25 mouse cellular contexts compared by ENCODE assay signal in the genomic region with DNA sequence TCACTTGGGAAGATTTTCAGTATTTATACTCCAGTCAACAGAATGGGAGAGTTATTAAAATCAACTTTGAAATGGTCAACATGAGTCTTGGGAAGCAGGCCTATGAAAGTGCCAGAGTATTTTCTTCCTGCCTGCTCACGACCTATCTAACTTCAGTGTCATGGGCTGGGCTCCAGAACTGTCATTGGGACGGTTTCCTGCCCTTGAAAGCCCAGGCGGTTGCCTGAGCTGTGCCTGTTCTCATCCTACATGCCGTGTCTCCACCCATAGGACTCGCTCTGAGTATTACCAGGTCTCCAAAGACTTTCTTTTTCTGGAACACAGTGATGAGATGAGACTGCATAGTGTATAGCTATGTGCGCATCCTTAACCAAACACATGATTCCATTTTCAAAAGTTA. TPM values are rescaled to one million over a fixed set of nuclear protein-coding genes. Genes with fewer than 3 reads are reported as not detected.
A peak's percentile ranks its signal among the peaks of the same experiment; 100 is the strongest.
DNase-seq lines count a peak whose midpoint lies in the region; ATAC-seq and TF ChIP-seq lines count a peak whose summit lies in the region.
"Had no signal": no experiment of that assay in that cellular context is flagged by ENCODE, and none has a peak within 500 bp of the region (broad histone marks: within the 10 kb centered on the region; RNA-seq: fewer than 3 reads in every experiment).

No protein-coding gene starts in this region.

- no peak for TF ChIP-seq CTCF in lung, embryonic 14.5 days (IDR thresholded peaks at IDR 0.05; ENCODE audit: low read depth)

- no peaks in the 10 kb centered on the region for H3K4me1 ChIP-seq in lung, embryonic 14.5 days (ENCODE audit: insufficient read depth)
- H3K4me1 ChIP-seq in hindbrain, embryonic 14.5 days (replicated peaks; ENCODE audit: control insufficient read depth, insufficient read depth, low read length): no peaks in the 10 kb centered on the region
- H3K4me1 ChIP-seq: embryonic facial prominence, embryonic 12.5 days; midbrain, embryonic 15.5 days; stomach, embryonic 15.5 days had no signal

- H3K9me3 ChIP-seq in lung, embryonic 14.5 days (ENCODE audit: low read depth, low read length): no peaks in the 10 kb centered on the region
- H3K9me3 ChIP-seq in hindbrain, embryonic 14.5 days (ENCODE audit: control insufficient read depth, low read length): no peaks in the 10 kb centered on the region
- H3K9me3 ChIP-seq: embryonic facial prominence, embryonic 12.5 days; heart, embryonic 13.5 days; midbrain, embryonic 10.5 days; midbrain, embryonic 15.5 days; stomach, embryonic 15.5 days had no signal

- no peak for ATAC-seq in lung, embryonic 14.5 days (ENCODE audit: insufficient read depth)
- ATAC-seq in hindbrain, embryonic 14.5 days (ENCODE audit: low FRiP score): no peak
- ATAC-seq: forebrain, embryonic 14.5 days; hindbrain, embryonic 16.5 days; midbrain, embryonic 15.5 days had no signal

- H3K27me3 ChIP-seq in lung, embryonic 14.5 days (ENCODE audit: insufficient read depth, low read length): no peaks in the 10 kb centered on the region
- no peaks in the 10 kb centered on the region for H3K27me3 ChIP-seq in hindbrain, embryonic 14.5 days (ENCODE audit: control insufficient read depth, insufficient read depth, low read length)
- H3K27me3 ChIP-seq: embryonic facial prominence, embryonic 12.5 days; heart, embryonic 13.5 days; midbrain, embryonic 15.5 days; stomach, embryonic 15.5 days had no signal

- no peak overlapping the region for H3K4me2 ChIP-seq in lung, embryonic 14.5 days
- H3K4me2 ChIP-seq in hindbrain, embryonic 14.5 days (replicated peaks): no peak overlapping the region
- H3K4me2 ChIP-seq: embryonic facial prominence, embryonic 12.5 days; heart, embryonic 13.5 days; midbrain, embryonic 15.5 days; stomach, embryonic 15.5 days had no signal

- no peak overlapping the region for H3K4me3 ChIP-seq in lung, embryonic 14.5 days (ENCODE audit: low read depth, low read length)
- no peak overlapping the region for H3K4me3 ChIP-seq in hindbrain, embryonic 14.5 days (replicated peaks; ENCODE audit: low read length)
- H3K4me3 ChIP-seq: embryonic facial prominence, embryonic 12.5 days; heart, embryonic 13.5 days; midbrain, embryonic 10.5 days; midbrain, embryonic 15.5 days; stomach, embryonic 15.5 days had no signal

- WGBS in lung, embryonic 14.5 days: 60% methylated on average over 6 of the region's 6 CpGs
- WGBS in hindbrain, embryonic 14.5 days: 86% methylated on average over 6 of the region's 6 CpGs

- no peaks in the 10 kb centered on the region for H3K36me3 ChIP-seq in lung, embryonic 14.5 days (ENCODE audit: insufficient read depth)
- no peaks in the 10 kb centered on the region for H3K36me3 ChIP-seq in hindbrain, embryonic 14.5 days (replicated peaks; ENCODE audit: control insufficient read depth, insufficient read depth)
- H3K36me3 ChIP-seq: embryonic facial prominence, embryonic 12.5 days; heart, embryonic 13.5 days; midbrain, embryonic 10.5 days; midbrain, embryonic 15.5 days; stomach, embryonic 15.5 days had no signal

- H3K9ac ChIP-seq in lung, embryonic 14.5 days: no peak overlapping the region
- H3K9ac ChIP-seq in hindbrain, embryonic 14.5 days: no peak overlapping the region
- H3K9ac ChIP-seq: embryonic facial prominence, embryonic 12.5 days; heart, embryonic 13.5 days; liver, embryonic 14.5 days; midbrain, embryonic 15.5 days; stomach, embryonic 15.5 days had no signal

- no peak overlapping the region for H3K27ac ChIP-seq in lung, embryonic 14.5 days (ENCODE audit: low read depth)
- H3K27ac ChIP-seq in hindbrain, embryonic 14.5 days: no peak overlapping the region
- H3K27ac ChIP-seq: embryonic facial prominence, embryonic 12.5 days; heart, embryonic 13.5 days; liver, embryonic 14.5 days; midbrain, embryonic 10.5 days; midbrain, embryonic 15.5 days; stomach, embryonic 15.5 days had no signal

- DNase-seq in kidney, adult 18-20 months: peak; percentile 18
- DNase-seq in kidney, adult 11 months: no peak
- DNase-seq in lung, embryonic 14.5 days: peak; percentile 15
- DNase-seq in lung, postnatal 4 days: no peak
- peak; percentile 55 to 63 for DNase-seq in kidney, postnatal 25 days
- no peak for DNase-seq in hindbrain, embryonic 14.5 days (ENCODE audit: low spot score)
- DNase-seq: B cell, adult 2 months; cerebellum, adult 8-10 months; cerebellum, postnatal 36 days; embryo, embryonic 11 days; gastrocnemius, postnatal 14 days; heart, postnatal 10 days; layer of hippocampus, postnatal 36 days; liver; lung, adult 2 months; lung, postnatal 14 days; right cerebral cortex, postnatal 25 days had no signal

RNA-seq across cellular contexts. Expression of a gene that starts 30.5 kb away (rescaled TPM):
- 61.5 and 66.6 TPM in 2 replicates for polyA plus RNA-seq in lung, embryonic 14.5 days (2014; fragmentation: Nextera tagmentation; extraction: Ambion mirVana)
- 57.6 and 60.7 TPM in 2 replicates for polyA plus RNA-seq in hindbrain, embryonic 14.5 days (2014; fragmentation: Nextera tagmentation; extraction: Ambion mirVana)

RNA-seq across cellular contexts. Expression of a gene that starts 44.8 kb away (rescaled TPM):
- 586 and 604 TPM in 2 replicates for polyA plus RNA-seq in lung, embryonic 14.5 days (2014; fragmentation: Nextera tagmentation; extraction: Ambion mirVana)
- polyA plus RNA-seq in hindbrain, embryonic 14.5 days (2014; fragmentation: Nextera tagmentation; extraction: Ambion mirVana): 403 and 439 TPM in 2 replicates

RNA-seq across cellular contexts. Expression of a gene that starts 45.4 kb away (rescaled TPM):
- polyA plus RNA-seq in lung, embryonic 14.5 days (2014; fragmentation: Nextera tagmentation; extraction: Ambion mirVana): 0.16 and 0.34 TPM in 2 replicates
- 0.16 and 0.37 TPM in 2 replicates for polyA plus RNA-seq in hindbrain, embryonic 14.5 days (2014; fragmentation: Nextera tagmentation; extraction: Ambion mirVana)
- polyA plus RNA-seq: forebrain, embryonic 14.5 days; heart, embryonic 13.5 days; midbrain, embryonic 15.5 days had no signal

Comparison
In these comparisons a context has a peak if more than half of its experiments do, and no peak if none do; other contexts are left out.
1. DNase-seq: peak in kidney, adult 18-20 months (single experiment), lung, embryonic 14.5 days (single experiment) and kidney, postnatal 25 days (2 of 2); none in kidney, adult 11 months (single experiment), lung, postnatal 4 days (0 of 2) and hindbrain, embryonic 14.5 days (single experiment).